Mouse (Mus musculus) kidney, embryonic 15.5 days (tissue): Measurements from ENCODE around the gene Gm13288. TPM values are rescaled to one million over a fixed set of nuclear protein-coding genes. Genes with fewer than 3 reads are reported as not detected.

Experiments
- polyA plus RNA-seq: library from polyadenylated mRNA; unstranded; fragments of >200 nt; fragmentation: Nextera tagmentation; extraction: Ambion mirVana; gene quantifications from 2 replicates; pipeline ENCODE4 v1.2.1, GENCODE M21; 2015

Gm13288 gene
- polyA plus RNA-seq, 1 experiment from 2014 or later: 0.08 TPM

Other genes starting within 250 kb of the Gm13288 start
- not detected in 2 replicates for gene Ifna15, start 247.3 kb upstream of the Gm13288 start, polyA plus RNA-seq
- gene Ifna14, start 233.7 kb upstream of the Gm13288 start, polyA plus RNA-seq: not detected in 2 replicates
- gene Ifna9, start 213.1 kb upstream of the Gm13288 start, polyA plus RNA-seq: not detected in 2 replicates
- not detected in 2 replicates for gene Ifna12, start 202.2 kb upstream of the Gm13288 start, polyA plus RNA-seq
- not detected in 2 replicates for gene C87499, start 171.1 kb upstream of the Gm13288 start, polyA plus RNA-seq
- gene Ifna13, start 161.1 kb upstream of the Gm13288 start, polyA plus RNA-seq: not detected in 2 replicates
- not detected in 2 replicates for gene Ifna16, start 128.6 kb upstream of the Gm13288 start, polyA plus RNA-seq
- gene Ifna2, start 121.6 kb upstream of the Gm13288 start, polyA plus RNA-seq: not detected in 2 replicates
- not detected in 2 replicates for gene Ifnab, start 114.2 kb upstream of the Gm13288 start, polyA plus RNA-seq
- 1.1 and 1.2 TPM in 2 replicates for gene Gm26566, start 83.7 kb upstream of the Gm13288 start, polyA plus RNA-seq
- 95.2 and 103 TPM in 2 replicates for gene Klhl9, start 83.1 kb upstream of the Gm13288 start, polyA plus RNA-seq
- gene Gm13271, start 50.7 kb upstream of the Gm13288 start, polyA plus RNA-seq: not detected in 2 replicates
- 0.30 and 0.49 TPM in 2 replicates for gene Gm13283, start 45.4 kb upstream of the Gm13288 start, polyA plus RNA-seq
- 0.23 TPM in 1 of 2 replicates, not detected in the other for gene Gm13290, start 31.7 kb upstream of the Gm13288 start, polyA plus RNA-seq
- not detected in 2 replicates for gene Gm13289, start 28.6 kb upstream of the Gm13288 start, polyA plus RNA-seq
- 0.40 TPM in 1 of 2 replicates, not detected in the other for gene Gm13272, start 25.7 kb upstream of the Gm13288 start, polyA plus RNA-seq
- gene Ifnz, start 23.4 kb upstream of the Gm13288 start, polyA plus RNA-seq: 0.35 TPM in 1 of 2 replicates, not detected in the other
- gene Gm13276, start 19.8 kb upstream of the Gm13288 start, polyA plus RNA-seq: not detected in 2 replicates
- gene Gm13277, start 16.9 kb upstream of the Gm13288 start, polyA plus RNA-seq: not detected in 2 replicates
- gene Gm13278, start 14.0 kb upstream of the Gm13288 start, polyA plus RNA-seq: not detected in 2 replicates
- gene Gm13275, start 11.0 kb upstream of the Gm13288 start, polyA plus RNA-seq: not detected in 2 replicates
- gene Gm13279, start 8.1 kb upstream of the Gm13288 start, polyA plus RNA-seq: not detected in 2 replicates
- gene Gm13285, start 5.9 kb upstream of the Gm13288 start, polyA plus RNA-seq: 1.0 and 1.2 TPM in 2 replicates
- gene Gm13287, start 2.3 kb upstream of the Gm13288 start, polyA plus RNA-seq: not detected in 2 replicates
- gene Ifna7, start 10.7 kb downstream of the Gm13288 start, polyA plus RNA-seq: not detected in 2 replicates
- gene Ifna11, start 14.4 kb downstream of the Gm13288 start, polyA plus RNA-seq: not detected in 2 replicates
- gene Ifna6, start 21.9 kb downstream of the Gm13288 start, polyA plus RNA-seq: not detected in 2 replicates
- not detected in 2 replicates for gene Ifna5, start 30.0 kb downstream of the Gm13288 start, polyA plus RNA-seq
- not detected in 2 replicates for gene Ifna4, start 36.3 kb downstream of the Gm13288 start, polyA plus RNA-seq
- not detected in 2 replicates for gene Ifna1, start 44.6 kb downstream of the Gm13288 start, polyA plus RNA-seq
- gene Ifne, start 74.7 kb downstream of the Gm13288 start, polyA plus RNA-seq: not detected in 2 replicates